In the genomic region with DNA sequence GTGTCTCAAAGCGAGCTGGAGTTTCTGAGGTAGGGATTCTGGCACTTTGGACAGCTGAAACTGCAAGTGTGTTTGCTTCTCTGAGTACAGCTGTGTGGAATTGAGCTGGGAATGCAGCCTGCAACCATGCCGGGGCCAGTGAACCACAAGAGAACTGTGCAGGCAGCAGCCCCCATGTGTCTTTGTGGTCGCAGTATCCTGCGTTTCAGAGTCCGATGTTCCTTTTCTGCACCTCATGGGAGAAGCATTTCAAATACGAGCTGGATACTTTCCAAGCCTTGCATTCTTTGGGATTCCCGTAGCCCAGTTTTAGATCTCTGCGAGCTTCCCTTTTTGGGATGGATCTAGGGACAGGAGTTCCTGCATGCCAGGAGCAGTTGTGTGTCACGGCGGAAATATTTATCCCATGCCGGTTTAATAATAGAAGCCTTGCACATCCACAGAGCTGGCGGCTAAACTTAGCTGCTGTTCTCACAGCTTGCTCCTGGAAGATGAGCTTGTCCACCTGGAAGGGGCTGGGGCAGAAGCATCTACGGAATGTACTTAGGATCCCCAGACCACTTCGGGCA, we compare ENCODE assay signal across 8 mouse cellular contexts.
DNase-seq lines count a peak whose midpoint lies in the region; ATAC-seq lines count a peak whose summit lies in the region.

No protein-coding gene starts in this region.

- no peaks in the 10 kb centered on the region for H3K36me3 ChIP-seq in midbrain, embryonic 16.5 days (ENCODE audit: control insufficient read depth, insufficient read depth, low read length)

- no peak overlapping the region for H3K4me3 ChIP-seq in midbrain, embryonic 16.5 days (ENCODE audit: low read depth, low read length)

- DNase-seq in urinary bladder, postnatal 14 days (ENCODE audit: low spot score) = peak; percentile 40
- DNase-seq in urinary bladder, postnatal 36 days (ENCODE audit: low spot score in 2 of 2) = no peak
- peak; percentile 98 for DNase-seq in heart, adult 11 months
- peak; percentile 45 for DNase-seq in kidney, postnatal 14 days
- peak; percentile 32 for DNase-seq in telencephalon, adult 2 months (ENCODE audit: low read depth, low spot score)
- no peak for DNase-seq in layer of hippocampus, postnatal 10 days (ENCODE audit: low spot score in 2 of 2)
- DNase-seq in urinary bladder, adult 2 months (ENCODE audit: low spot score) = no peak

- no peaks in the 10 kb centered on the region for H3K27me3 ChIP-seq in midbrain, embryonic 16.5 days (ENCODE audit: control insufficient read depth, insufficient read depth, low read depth, low read length)

- ATAC-seq in midbrain, embryonic 16.5 days = no peak

- H3K27ac ChIP-seq in midbrain, embryonic 16.5 days (ENCODE audit: low read length) = no peak overlapping the region

- no peaks in the 10 kb centered on the region for H3K9me3 ChIP-seq in midbrain, embryonic 16.5 days (replicated peaks; ENCODE audit: control insufficient read depth, low read length, poor library complexity, severe bottlenecking)

- 65% methylated on average over 14 of the region's 14 CpGs for WGBS in midbrain, embryonic 16.5 days

- H3K4me1 ChIP-seq in midbrain, embryonic 16.5 days (ENCODE audit: control insufficient read depth, insufficient read depth, low read length) = no peaks in the 10 kb centered on the region

- no peak overlapping the region for H3K4me2 ChIP-seq in midbrain, embryonic 16.5 days (ENCODE audit: low read length)

- H3K9ac ChIP-seq in midbrain, embryonic 16.5 days (ENCODE audit: low read depth, low read length) = no peak overlapping the region

Comparison
In these comparisons a context has a peak if more than half of its experiments do, and no peak if none do; other contexts are left out.
1. DNase-seq: peak in urinary bladder, postnatal 14 days (single experiment), heart, adult 11 months (single experiment), kidney, postnatal 14 days (single experiment) and telencephalon, adult 2 months (single experiment); none in urinary bladder, postnatal 36 days (0 of 2), layer of hippocampus, postnatal 10 days (0 of 2) and urinary bladder, adult 2 months (single experiment).